Mouse (Mus musculus) MEL (cell line): Measurements from ENCODE around the gene Flt3l. TPM values are rescaled to one million over a fixed set of nuclear protein-coding genes. Genes with fewer than 3 reads are reported as not detected.

ENCODE experiments used
- DNase-seq: peaks from one replicate; pipeline ENCODE4 v3.0.0; 2011; ENCODE audit warnings: low read depth, low spot score
- H3K27ac ChIP-seq: 2 replicates; pipeline ENCODE4 v1.5.1; 2012; ENCODE audit warnings: low read depth, mild to moderate bottlenecking, control low read depth, low read length, moderate library complexity; ENCODE audit not compliant: control insufficient read depth
- H3K27me3 ChIP-seq, 2 experiments: fragments of 150-350 bp in 1 of 2; sonication (generic) in 1 of 2; 2 replicates each; pipeline ENCODE4 v1.6.1; 2012; ENCODE audit warnings: low read length in 2 of 2, mild to moderate bottlenecking in 2 of 2, improper control_type of control experiment in 1 of 2, moderate library complexity in 1 of 2; ENCODE audit not compliant: insufficient read depth in 2 of 2, control insufficient read depth in 1 of 2
- H3K36me3 ChIP-seq, 2 experiments: 2 replicates each; pipeline ENCODE4 v1.6.1; 2012 to 2014; ENCODE audit warnings: low read length in 2 of 2, improper control_type of control experiment in 1 of 2, inconsistent platforms in 1 of 2, mild to moderate bottlenecking in 1 of 2; ENCODE audit not compliant: insufficient read depth in 2 of 2, control insufficient read depth in 1 of 2
- H3K4me1 ChIP-seq, 2 experiments: fragments of 150-350 bp in 1 of 2; sonication (generic) in 1 of 2; 2 replicates each; pipeline ENCODE4 v1.6.1; 2012; ENCODE audit warnings: low read length in 2 of 2, improper control_type of control experiment in 1 of 2, mild to moderate bottlenecking in 1 of 2; ENCODE audit not compliant: insufficient read depth in 2 of 2, control insufficient read depth in 1 of 2
- H3K4me3 ChIP-seq, 2 experiments: fragments of 150-350 bp in 1 of 2; sonication (generic) in 1 of 2; 2 replicates each; pipeline ENCODE4 v1.5.1; 2012; ENCODE audit warnings: low read depth in 2 of 2, low read length in 2 of 2, mild to moderate bottlenecking in 2 of 2, moderate library complexity in 2 of 2, control low read depth in 1 of 2, improper control_type of control experiment in 1 of 2; ENCODE audit not compliant: control insufficient read depth in 1 of 2, insufficient read depth in 1 of 2
- H3K79me2 ChIP-seq: 2 replicates; pipeline ENCODE4 v1.6.1; 2012; ENCODE audit warnings: mild to moderate bottlenecking, low read length, moderate library complexity; ENCODE audit not compliant: control insufficient read depth, poor library complexity, insufficient read depth
- H3K9ac ChIP-seq: 2 replicates; pipeline ENCODE4 v1.6.1; 2012; ENCODE audit warnings: low read depth, mild to moderate bottlenecking, control low read depth, low read length, moderate library complexity; ENCODE audit not compliant: control insufficient read depth, poor library complexity, severe bottlenecking
- H3K9me3 ChIP-seq: fragments of 150-350 bp; sonication (generic); replicated peaks from 2 replicates; pipeline ENCODE4 v1.6.1; 2012; ENCODE audit warnings: mild to moderate bottlenecking, low read length, improper control_type of control experiment, moderate library complexity; ENCODE audit not compliant: insufficient read depth
- CTCF ChIP-seq, 3 experiments: IDR thresholded peaks in 2 of 3; conservative IDR thresholded peaks in 1 of 3; 2 replicates each; pipeline ENCODE4 v1.5.1; 2011 to 2012; ENCODE audit warnings: low read length in 3 of 3, low read depth in 2 of 3, mild to moderate bottlenecking in 2 of 3, improper control_type of control experiment in 1 of 3, inconsistent platforms in 1 of 3, mixed read lengths in 1 of 3, moderate library complexity in 1 of 3; ENCODE audit not compliant: control insufficient read depth in 1 of 3, insufficient read depth in 1 of 3, poor library complexity in 1 of 3, severe bottlenecking in 1 of 3
- E2F4 ChIP-seq: IDR thresholded peaks from 2 replicates; pipeline ENCODE4 v1.6.1; 2011; ENCODE audit warnings: low read depth, low read length, improper control_type of control experiment, borderline replicate concordance
- ELF1 ChIP-seq: IDR thresholded peaks from 2 replicates; pipeline ENCODE4 v1.6.1; 2014; ENCODE audit warnings: low read depth, mild to moderate bottlenecking, inconsistent platforms, low read length, improper control_type of control experiment, moderate library complexity
- EP300 ChIP-seq, 2 experiments: IDR thresholded peaks; 2 replicates each; pipeline ENCODE4 v1.6.1; 2011; ENCODE audit warnings: improper control_type of control experiment in 2 of 2, low read length in 2 of 2, low read depth in 1 of 2, mild to moderate bottlenecking in 1 of 2
- ETS1 ChIP-seq: IDR thresholded peaks from 2 replicates; pipeline ENCODE4 v1.6.1; 2012; ENCODE audit warnings: low read depth, mild to moderate bottlenecking, inconsistent platforms, low read length, improper control_type of control experiment, moderate library complexity
- GABPA ChIP-seq: IDR thresholded peaks from 2 replicates; pipeline ENCODE4 v1.6.1; 2012; ENCODE audit warnings: low read depth, mild to moderate bottlenecking, inconsistent platforms, low read length, improper control_type of control experiment, moderate library complexity
- GATA1 ChIP-seq: IDR thresholded peaks from 2 replicates; pipeline ENCODE4 v1.6.1; 2011; ENCODE audit warnings: low read depth, low read length, improper control_type of control experiment
- HCFC1 ChIP-seq: IDR thresholded peaks from 2 replicates; pipeline ENCODE4 v1.6.1; 2012; ENCODE audit warnings: low read depth, mild to moderate bottlenecking, inconsistent platforms, low read length, improper control_type of control experiment, moderate library complexity
- JUND ChIP-seq: IDR thresholded peaks from 2 replicates; pipeline ENCODE4 v1.6.1; 2011; ENCODE audit warnings: low read depth, mild to moderate bottlenecking, improper control_type of control experiment, low read length
- MAX ChIP-seq: IDR thresholded peaks from 2 replicates; pipeline ENCODE4 v1.6.1; 2011; ENCODE audit warnings: low read length, improper control_type of control experiment
- MEF2A ChIP-seq: IDR thresholded peaks from 2 replicates; pipeline ENCODE4 v1.6.1; 2014; ENCODE audit warnings: low read depth, mild to moderate bottlenecking, inconsistent platforms, low read length, improper control_type of control experiment; ENCODE audit not compliant: poor library complexity, insufficient replicate concordance, severe bottlenecking; ENCODE audit errors: extremely low read depth
- MYB ChIP-seq: IDR thresholded peaks from 2 replicates; pipeline ENCODE4 v1.6.1; 2011; ENCODE audit warnings: mild to moderate bottlenecking, low read depth, low read length, improper control_type of control experiment
- MYC ChIP-seq: IDR thresholded peaks from 2 replicates; pipeline ENCODE4 v1.6.1; 2011; ENCODE audit warnings: low read depth, mild to moderate bottlenecking, low read length, improper control_type of control experiment, moderate library complexity
- POLR2A ChIP-seq, 2 experiments: IDR thresholded peaks; 2 replicates each; pipeline ENCODE4 v1.6.1; 2011 to 2012; ENCODE audit warnings: low read length in 2 of 2, mild to moderate bottlenecking in 2 of 2, control low read depth in 1 of 2, improper control_type of control experiment in 1 of 2, low read depth in 1 of 2, moderate library complexity in 1 of 2; ENCODE audit not compliant: control insufficient read depth in 1 of 2, insufficient read depth in 1 of 2, poor library complexity in 1 of 2
- RAD21 ChIP-seq: IDR thresholded peaks from 2 replicates; pipeline ENCODE4 v1.6.1; 2011; ENCODE audit warnings: mild to moderate bottlenecking, low read depth, low read length, improper control_type of control experiment
- SIN3A ChIP-seq: IDR thresholded peaks from 2 replicates; pipeline ENCODE4 v1.6.1; 2012; ENCODE audit warnings: low read length, improper control_type of control experiment, inconsistent platforms
- TBP ChIP-seq: IDR thresholded peaks from 2 replicates; pipeline ENCODE4 v1.8.0; 2011; ENCODE audit warnings: low read depth, low read length, improper control_type of control experiment
- USF2 ChIP-seq, 2 experiments: IDR thresholded peaks; 2 replicates each; pipeline ENCODE4 v1.6.1; 2011 to 2012; ENCODE audit warnings: improper control_type of control experiment in 2 of 2, low read length in 2 of 2, borderline replicate concordance in 1 of 2, inconsistent platforms in 1 of 2, low read depth in 1 of 2, mild to moderate bottlenecking in 1 of 2; ENCODE audit not compliant: insufficient read depth in 1 of 2
- ZC3H11A ChIP-seq: IDR thresholded peaks from 2 replicates; pipeline ENCODE4 v1.6.1; 2012; ENCODE audit warnings: low read depth, mild to moderate bottlenecking, inconsistent platforms, low read length, improper control_type of control experiment
- ZKSCAN1 ChIP-seq: IDR thresholded peaks from 2 replicates; pipeline ENCODE4 v1.6.1; 2012; ENCODE audit warnings: low read depth, mild to moderate bottlenecking, inconsistent platforms, low read length, improper control_type of control experiment, moderate library complexity
- ZNF384 ChIP-seq: IDR thresholded peaks from 2 replicates; pipeline ENCODE4 v1.6.1; 2012; ENCODE audit warnings: low read depth, mild to moderate bottlenecking, inconsistent platforms, low read length, improper control_type of control experiment
- polyA plus RNA-seq, 2 experiments: library from polyadenylated mRNA; stranded (reverse) in 1 of 2; unstranded in 1 of 2; fragments of >175 nt in 1 of 2; fragments of >200 nt in 1 of 2; gene quantifications; 2 replicates each; pipeline versions ENCODE4 v1.2.1 to v1.2.4; 2012; ENCODE audit warnings: low replicate concordance in 2 of 2, low read depth in 1 of 2; ENCODE audit not compliant: insufficient read length in 2 of 2, insufficient read depth in 1 of 2, missing spikeins in 1 of 2
- total RNA-seq: library from RNA; depleted of rRNA; stranded (reverse); fragments of 300-350 nt; gene quantifications from 2 replicates; pipeline ENCODE4 v1.2.3, GENCODE M21; 2012

Gene Flt3l
- total and polyA plus RNA-seq, 3 experiments: 13.0 to 35.4 TPM; not detected in 1

DNA sequence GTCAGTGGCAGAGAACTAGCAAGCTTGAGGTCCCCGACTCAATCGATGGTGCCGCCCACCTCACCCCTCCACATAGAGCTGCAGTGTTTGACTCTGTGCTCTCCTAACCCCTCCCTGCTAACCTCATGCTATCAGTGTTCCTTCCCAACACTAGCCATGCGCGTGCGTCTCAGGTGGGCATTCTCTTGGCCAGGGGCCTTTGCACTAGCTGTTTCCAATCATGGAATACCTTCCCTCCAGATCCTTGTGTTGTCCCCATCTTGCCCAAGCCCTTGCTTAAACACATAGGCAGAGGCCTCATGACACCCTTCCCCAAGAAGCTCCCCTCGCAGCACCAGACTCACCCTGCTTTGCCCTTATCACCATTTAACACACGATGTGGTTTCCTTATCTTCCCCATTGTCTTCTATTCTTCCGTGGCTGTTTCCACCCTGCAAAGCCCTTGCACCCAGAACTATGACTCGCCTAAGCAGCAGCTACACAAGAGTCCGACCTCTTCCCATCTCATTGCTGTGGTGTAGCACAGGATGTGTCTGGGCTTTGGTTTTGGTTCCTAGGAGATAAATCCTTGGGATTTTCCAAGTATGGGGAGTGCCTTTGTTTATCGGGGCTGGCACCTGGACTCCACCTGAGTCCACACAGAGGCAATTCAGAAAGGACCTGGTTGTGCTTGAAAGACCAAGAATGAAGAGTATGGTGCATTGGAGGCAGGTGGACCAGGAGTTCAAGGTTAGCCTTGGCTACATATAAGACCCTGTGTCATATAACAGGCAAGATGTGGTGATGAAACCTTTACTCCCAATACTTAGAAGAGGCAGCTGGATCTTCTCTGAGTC, 1.2 kb upstream of the Flt3l start (continued):
- TF ChIP-seq ELF1 (peak; percentile 65; the same call in 1 of the 2 replicates), ZKSCAN1 (no peak), GABPA (no peak), ZC3H11A (no peak), MEF2A (0 out of 2 replicates have a peak, but pooled peaks have one; percentile 30), USF2 (IDR thresholded peaks at IDR 0.05; ENCODE audit: borderline replicate concordance in 1 of 2, insufficient read depth in 1 of 2, low read depth in 1 of 2, low read length in 2 of 2) (no peak), POLR2A (IDR thresholded peaks at IDR 0.05; ENCODE audit: control insufficient read depth in 1 of 2, insufficient read depth in 1 of 2, low read depth in 1 of 2, low read length in 2 of 2, poor library complexity in 1 of 2) (peak in 1 of 2 experiments; percentile 52; a peak in 1 of 4 replicates), CTCF (IDR thresholded peaks at IDR 0.05 in 2 of 3, conservative IDR thresholded peaks at IDR 0.05 in 1 of 3; ENCODE audit: control insufficient read depth in 1 of 3, insufficient read depth in 1 of 3, low read depth in 2 of 3, low read length in 3 of 3, poor library complexity in 1 of 3, severe bottlenecking in 1 of 3) (no peak), GATA1 (peak; percentile 99), ETS1 (peak; percentile 94), ZNF384 (peak; percentile 34; the same call in 1 of the 2 replicates)

DNA sequence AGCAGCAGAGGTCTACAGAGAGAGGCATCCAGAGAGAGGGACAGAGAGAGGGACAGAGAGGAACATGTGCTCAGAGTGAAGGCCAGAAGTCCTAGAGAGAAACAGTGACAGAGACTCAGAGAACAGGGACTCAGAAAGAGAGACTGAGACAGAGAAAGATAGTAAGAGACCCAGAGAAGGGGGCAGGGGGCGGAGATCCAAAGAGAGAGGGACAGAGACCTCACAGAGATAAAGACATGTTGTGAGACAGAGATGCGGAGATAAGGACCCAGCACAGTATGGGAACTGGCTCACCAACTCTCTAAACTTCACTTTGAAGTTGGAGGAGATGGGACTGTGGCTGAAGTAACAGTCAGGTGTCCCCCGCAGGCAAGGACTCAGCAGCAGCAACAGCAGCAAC, 862 bp downstream of the Flt3l start:
- Histone ChIP-seq H3K79me2 (no peaks in the 10 kb centered on the region; the same call in 1 of the 2 replicates), H3K4me3 (peak overlapping the region; percentile 61 to 74), H3K27me3 (no peaks in the 10 kb centered on the region), H3K9ac (peak overlapping the region; percentile 75), H3K4me1 (peaks cover 11 to 29% of the 10 kb centered on the region in 2 experiments), H3K36me3 (peaks cover 0 to 18% of the 10 kb centered on the region in 2 experiments; a peak in 2 of 4 replicates), H3K27ac (peak overlapping the region; percentile 92), H3K9me3 (no peaks in the 10 kb centered on the region)
- DNase-seq: peak; percentile 74
- TF ChIP-seq HCFC1 (no peak), MYB (no peak), TBP (0 out of 2 replicates have a peak, but pooled peaks have one; percentile 30), USF2 (IDR thresholded peaks at IDR 0.05; ENCODE audit: borderline replicate concordance in 1 of 2, insufficient read depth in 1 of 2, low read depth in 1 of 2, low read length in 2 of 2) (no peak), MAX (peak; percentile 70; the same call in 1 of the 2 replicates), ETS1 (peak; percentile 55; the same call in 1 of the 2 replicates), RAD21 (no peak), GATA1 (peak; percentile 93), CTCF (IDR thresholded peaks at IDR 0.05 in 2 of 3, conservative IDR thresholded peaks at IDR 0.05 in 1 of 3; ENCODE audit: control insufficient read depth in 1 of 3, insufficient read depth in 1 of 3, low read depth in 2 of 3, low read length in 3 of 3, poor library complexity in 1 of 3, severe bottlenecking in 1 of 3) (no peak), MYC (peak; percentile 57; the same call in 1 of the 2 replicates), JUND (no peak), SIN3A (peak; percentile 48), E2F4 (no peak), EP300 (IDR thresholded peaks at IDR 0.05; ENCODE audit: low read depth in 1 of 2, low read length in 2 of 2) (peak in 1 of 2 experiments; percentile 23; a peak in 1 of 4 replicates), POLR2A (IDR thresholded peaks at IDR 0.05; ENCODE audit: control insufficient read depth in 1 of 2, insufficient read depth in 1 of 2, low read depth in 1 of 2, low read length in 2 of 2, poor library complexity in 1 of 2) (peak in 1 of 2 experiments; percentile 6; a peak in 1 of 4 replicates)
